Mouse (Mus musculus) hindbrain, embryonic 10.5 days (tissue): ENCODE data around the gene Atp1b1. TPM values are rescaled to one million over a fixed set of nuclear protein-coding genes. Genes with fewer than 3 reads are reported as not detected.

Experiments
- DNase-seq: peaks from one replicate; pipeline ENCODE4 v3.0.0-alpha.2; 2017; ENCODE audit warnings: low spot score
- H3K27ac ChIP-seq: fragments of 300-500 bp; sonication (generic); 2 replicates; pipeline ENCODE4 v1.5.1; 2016; ENCODE audit warnings: mild to moderate bottlenecking, moderate library complexity
- H3K27me3 ChIP-seq: fragments of 300-500 bp; sonication (generic); 2 replicates; pipeline ENCODE4 v1.6.1; 2016; ENCODE audit warnings: mild to moderate bottlenecking; ENCODE audit not compliant: poor library complexity, insufficient read depth, severe bottlenecking
- H3K36me3 ChIP-seq: fragments of 300-500 bp; sonication (generic); 2 replicates; pipeline ENCODE4 v1.6.1; 2016; ENCODE audit warnings: mild to moderate bottlenecking, moderate library complexity
- H3K4me1 ChIP-seq: fragments of 300-500 bp; sonication (generic); replicated peaks from 2 replicates; pipeline ENCODE4 v1.6.1; 2016; ENCODE audit warnings: mild to moderate bottlenecking
- H3K4me3 ChIP-seq: fragments of 300-500 bp; sonication (generic); 2 replicates; pipeline ENCODE4 v1.5.1; 2016; ENCODE audit warnings: mild to moderate bottlenecking, moderate library complexity
- H3K9me3 ChIP-seq: fragments of 300-500 bp; sonication (generic); 2 replicates; pipeline ENCODE4 v1.6.1; 2016; ENCODE audit warnings: mild to moderate bottlenecking, moderate library complexity
- WGBS: fragments of 180-500 bp; shearing (Covaris S2); methylation state at CpG from one replicate; pipeline ENCODE4 v1.1.7; 2016; 5-methylcytosine and 5-hydroxymethylcytosine counted together
- polyA plus RNA-seq: library from polyadenylated mRNA; unstranded; fragments of >200 nt; fragmentation: Nextera tagmentation; extraction: Ambion mirVana; gene quantifications from 2 replicates; pipeline ENCODE4 v1.2.1, GENCODE M21; 2016

The Atp1b1 gene
- polyA plus RNA-seq = 19.0 and 25.9 TPM in 2 replicates

GRCm38 (mm10) chr1:164458245-164458613 lies at the start of gene Atp1b1:
TSS of gene Atp1b1 (minus strand) at chr1:164458355.
- Histone ChIP-seq H3K4me1 (peaks cover 54% of the 10 kb centered on the region), H3K9me3 (no peaks in the 10 kb centered on the region), H3K27ac (peak within 1 kb of the TSS; percentile 92), H3K36me3 (peaks cover 6% of the 10 kb centered on the region), H3K4me3 (peak within 1 kb of the TSS; percentile 74), H3K27me3 (peaks cover 46% of the 10 kb centered on the region)
- under 1% methylated on average over 35 of the region's 35 CpGs for WGBS
- DNase-seq = peak; percentile 86

GRCm38 (mm10) chr1:164505096-164505495 lies 46.9 kb upstream of the Atp1b1 start:
- no peaks in the 10 kb centered on the region for H3K27me3 ChIP-seq
- H3K4me1 ChIP-seq = peaks cover 14% of the 10 kb centered on the region
- no peak for DNase-seq
- whole genome bisulfite sequencing = 85% methylated on average over 3 of the region's 3 CpGs
- no peak overlapping the region for H3K4me3 ChIP-seq
- no peaks in the 10 kb centered on the region for H3K36me3 ChIP-seq
- H3K27ac ChIP-seq = no peak overlapping the region
- H3K9me3 ChIP-seq = no peaks in the 10 kb centered on the region

- DNase-seq = no peak
- Histone ChIP-seq H3K4me1 (peaks cover 9% of the 10 kb centered on the region), H3K4me3 (no peak overlapping the region), H3K27me3 (no peaks in the 10 kb centered on the region), H3K36me3 (no peaks in the 10 kb centered on the region), H3K27ac (no peak overlapping the region), H3K9me3 (no peaks in the 10 kb centered on the region)
- WGBS = 51% methylated on average over 8 of the region's 8 CpGs
These were observed 45.1 kb upstream of the Atp1b1 start for GRCm38 (mm10) chr1:164503140-164503730.

GRCm38 (mm10) chr1:164502231-164502630 lies 44.1 kb upstream of the Atp1b1 start:
- H3K36me3 ChIP-seq = no peaks in the 10 kb centered on the region
- WGBS = 85% methylated on average over 7 of the region's 7 CpGs
- no peak overlapping the region for H3K27ac ChIP-seq
- H3K9me3 ChIP-seq = no peaks in the 10 kb centered on the region
- no peaks in the 10 kb centered on the region; the same call in 1 of the 2 replicates for H3K4me1 ChIP-seq
- no peak for DNase-seq
- H3K4me3 ChIP-seq = no peak overlapping the region
- H3K27me3 ChIP-seq = no peaks in the 10 kb centered on the region

- Histone ChIP-seq H3K4me1 (0 out of 2 replicates have a peak, but pooled peaks cover 4% of the 10 kb centered on the region), H3K9me3 (no peaks in the 10 kb centered on the region), H3K4me3 (no peak overlapping the region), H3K36me3 (no peaks in the 10 kb centered on the region), H3K27me3 (no peaks in the 10 kb centered on the region), H3K27ac (no peak overlapping the region)
- WGBS = 69% methylated on average over 8 of the region's 8 CpGs
- no peak for DNase-seq
These were observed 36.8 kb upstream of the Atp1b1 start for GRCm38 (mm10) chr1:164494741-164495512.

GRCm38 (mm10) chr1:164494215-164494614 lies 36.1 kb upstream of the Atp1b1 start:
- 51% methylated on average over 4 of the region's 4 CpGs for WGBS
- H3K4me1 ChIP-seq = 0 out of 2 replicates have a peak, but pooled peaks cover 4% of the 10 kb centered on the region
- no peaks in the 10 kb centered on the region for H3K36me3 ChIP-seq
- no peaks in the 10 kb centered on the region for H3K27me3 ChIP-seq
- no peak overlapping the region for H3K27ac ChIP-seq
- no peak for DNase-seq
- H3K4me3 ChIP-seq = no peak overlapping the region
- H3K9me3 ChIP-seq = no peaks in the 10 kb centered on the region

GRCm38 (mm10) chr1:164493042-164493705 lies 35.0 kb upstream of the Atp1b1 start:
- Histone ChIP-seq H3K4me1 (0 out of 2 replicates have a peak, but pooled peaks cover 4% of the 10 kb centered on the region), H3K27ac (no peak overlapping the region), H3K27me3 (no peaks in the 10 kb centered on the region), H3K4me3 (no peak overlapping the region), H3K36me3 (no peaks in the 10 kb centered on the region), H3K9me3 (no peaks in the 10 kb centered on the region)
- DNase-seq = no peak
- WGBS = 86% methylated on average over 8 of the region's 8 CpGs

GRCm38 (mm10) chr1:164492476-164492875 lies 34.3 kb upstream of the Atp1b1 start:
- H3K27me3 ChIP-seq = no peaks in the 10 kb centered on the region
- 0 out of 2 replicates have a peak, but pooled peaks cover 4% of the 10 kb centered on the region for H3K4me1 ChIP-seq
- WGBS = 92% methylated on average over 3 of the region's 3 CpGs
- H3K9me3 ChIP-seq = no peaks in the 10 kb centered on the region
- no peak overlapping the region for H3K4me3 ChIP-seq
- no peaks in the 10 kb centered on the region for H3K36me3 ChIP-seq
- H3K27ac ChIP-seq = no peak overlapping the region
- no peak for DNase-seq

- Histone ChIP-seq H3K4me1 (0 out of 2 replicates have a peak, but pooled peaks cover 4% of the 10 kb centered on the region), H3K4me3 (no peak overlapping the region), H3K36me3 (no peaks in the 10 kb centered on the region), H3K9me3 (no peaks in the 10 kb centered on the region), H3K27ac (no peak overlapping the region), H3K27me3 (no peaks in the 10 kb centered on the region)
- WGBS = 83% methylated on average over 3 of the region's 3 CpGs
- no peak for DNase-seq
These were observed 31.9 kb upstream of the Atp1b1 start for GRCm38 (mm10) chr1:164489961-164490594.

GRCm38 (mm10) chr1:164483728-164484127 lies 25.6 kb upstream of the Atp1b1 start:
- H3K36me3 ChIP-seq = no peaks in the 10 kb centered on the region
- no peaks in the 10 kb centered on the region for H3K9me3 ChIP-seq
- no peak overlapping the region for H3K4me3 ChIP-seq
- H3K4me1 ChIP-seq = 0 out of 2 replicates have a peak, but pooled peaks cover 4% of the 10 kb centered on the region
- no peak overlapping the region for H3K27ac ChIP-seq
- DNase-seq = no peak
- no peaks in the 10 kb centered on the region for H3K27me3 ChIP-seq

- no peak overlapping the region for H3K27ac ChIP-seq
- H3K9me3 ChIP-seq = no peaks in the 10 kb centered on the region
- WGBS = 81% methylated on average over 3 of the region's 3 CpGs
- H3K36me3 ChIP-seq = no peaks in the 10 kb centered on the region
- 0 out of 2 replicates have a peak, but pooled peaks cover 4% of the 10 kb centered on the region for H3K4me1 ChIP-seq
- H3K4me3 ChIP-seq = no peak overlapping the region
- DNase-seq = no peak
- H3K27me3 ChIP-seq = no peaks in the 10 kb centered on the region
These were observed 24.7 kb upstream of the Atp1b1 start for GRCm38 (mm10) chr1:164482833-164483232.

GRCm38 (mm10) chr1:164481645-164482354 lies 23.6 kb upstream of the Atp1b1 start:
- WGBS = 57% methylated on average over 9 of the region's 9 CpGs
- Histone ChIP-seq H3K27ac (no peak overlapping the region), H3K9me3 (no peaks in the 10 kb centered on the region), H3K36me3 (no peaks in the 10 kb centered on the region), H3K27me3 (no peaks in the 10 kb centered on the region), H3K4me1 (0 out of 2 replicates have a peak, but pooled peaks cover 4% of the 10 kb centered on the region), H3K4me3 (no peak overlapping the region)
- DNase-seq = no peak
